Mouse (Mus musculus): ENCODE measurements around the gene Rassf3. TPM values are rescaled to one million over a fixed set of nuclear protein-coding genes. Genes with fewer than 3 reads are reported as not detected.

Rassf3 gene
- total and polyA plus RNA-seq, 2 experiments from 2014 or later = 3.0 to 5.8 TPM

DNA sequence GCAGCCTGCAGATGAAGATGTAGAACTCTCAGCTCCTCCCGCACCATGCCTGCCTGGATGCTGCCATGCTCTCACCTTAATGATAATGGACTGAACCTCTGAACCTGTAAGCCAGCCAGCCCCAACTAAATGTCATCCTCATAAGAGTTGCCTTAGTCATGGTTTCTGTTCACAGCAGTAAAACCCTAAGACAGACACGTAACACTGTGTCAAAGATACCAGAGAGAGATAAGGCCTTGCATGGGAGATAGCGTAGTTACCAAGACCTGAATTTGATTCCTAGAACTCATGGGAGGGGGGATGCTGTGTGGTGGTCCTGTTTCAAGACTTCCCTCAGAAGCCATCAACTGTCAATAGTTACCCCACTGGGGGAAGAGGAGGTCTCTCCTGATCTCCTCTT is 20.6 kb downstream of the Rassf3 start:
- Histone ChIP-seq H3K9me3 (ENCODE audit: low read length) (no peaks in the 10 kb centered on the region), H3K27ac (ENCODE audit: low read depth, low read length) (no peak overlapping the region), H3K4me1 (ENCODE audit: insufficient read depth, low read length) (no peaks in the 10 kb centered on the region), H3K9ac (replicated peaks; ENCODE audit: low read length, poor library complexity, severe bottlenecking) (no peak overlapping the region), H3K4me3 (ENCODE audit: low read depth, low read length) (no peak overlapping the region), H3K4me2 (ENCODE audit: low read depth, low read length, poor library complexity, severe bottlenecking) (no peak overlapping the region), H3K27me3 (ENCODE audit: insufficient read depth, low read length) (no peaks in the 10 kb centered on the region), H3K36me3 (ENCODE audit: insufficient read depth, low read length) (no peaks in the 10 kb centered on the region)
- ATAC-seq (ENCODE audit: low FRiP score) = no peak
- no peak for TF ChIP-seq CTCF (IDR thresholded peaks at IDR 0.05)
- 92% methylated on average over 3 of the region's 3 CpGs for WGBS
- no peak for DNase-seq (ENCODE audit: low spot score)

DNA sequence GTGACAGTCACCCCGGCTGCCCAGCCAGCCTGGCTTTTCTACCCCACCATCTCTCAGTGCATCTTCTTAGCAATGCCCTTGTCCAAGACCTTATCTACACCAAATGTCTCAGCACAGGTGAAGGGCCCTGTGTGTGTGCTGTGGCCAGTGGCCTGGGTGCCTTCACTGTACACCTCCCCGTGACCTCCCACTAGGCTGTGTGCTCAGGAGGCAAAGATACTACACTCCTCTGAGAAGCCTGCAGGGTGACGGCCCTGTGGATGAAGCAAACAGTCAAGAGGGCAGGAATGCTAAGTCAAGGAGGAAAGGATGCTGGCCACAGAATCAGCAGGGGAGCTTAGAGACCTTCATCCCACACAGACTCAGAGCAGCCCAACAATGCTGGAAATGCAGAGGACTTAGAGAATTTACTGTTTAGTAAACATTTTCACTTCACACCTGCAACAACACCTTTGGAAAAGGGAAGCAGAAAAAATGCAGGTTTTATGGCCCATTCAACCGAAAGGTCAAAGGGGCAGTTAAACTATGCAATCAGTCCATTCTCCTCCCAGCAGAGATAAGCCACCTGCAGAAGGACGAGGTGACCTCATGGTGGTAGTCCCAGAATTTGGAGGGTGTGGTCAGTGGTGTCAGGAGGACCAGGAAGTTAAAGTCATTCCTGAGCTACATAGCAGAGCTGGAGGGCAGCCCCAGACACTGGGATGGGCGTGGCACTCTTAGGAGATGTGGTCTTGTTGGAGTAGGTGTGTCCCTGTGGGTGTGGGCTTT is 21.3 kb downstream of the Rassf3 start:
- no peak overlapping the region for H3K4me3 ChIP-seq (ENCODE audit: low read depth, low read length)
- WGBS = 84% methylated on average over 6 of the region's 6 CpGs
- no peaks in the 10 kb centered on the region for H3K4me1 ChIP-seq (ENCODE audit: insufficient read depth, low read length)
- TF ChIP-seq CTCF (IDR thresholded peaks at IDR 0.05) = no peak
- H3K27me3 ChIP-seq (ENCODE audit: insufficient read depth, low read length) = no peaks in the 10 kb centered on the region
- no peak overlapping the region for H3K4me2 ChIP-seq (ENCODE audit: low read depth, low read length, poor library complexity, severe bottlenecking)
- DNase-seq (ENCODE audit: low spot score) (no peak), ATAC-seq (ENCODE audit: low FRiP score) (no peak)
- H3K27ac ChIP-seq (ENCODE audit: low read depth, low read length) = no peak overlapping the region
- no peaks in the 10 kb centered on the region for H3K9me3 ChIP-seq (ENCODE audit: low read length)
- H3K36me3 ChIP-seq (ENCODE audit: insufficient read depth, low read length) = no peaks in the 10 kb centered on the region
- H3K9ac ChIP-seq (replicated peaks; ENCODE audit: low read length, poor library complexity, severe bottlenecking) = no peak overlapping the region

DNA sequence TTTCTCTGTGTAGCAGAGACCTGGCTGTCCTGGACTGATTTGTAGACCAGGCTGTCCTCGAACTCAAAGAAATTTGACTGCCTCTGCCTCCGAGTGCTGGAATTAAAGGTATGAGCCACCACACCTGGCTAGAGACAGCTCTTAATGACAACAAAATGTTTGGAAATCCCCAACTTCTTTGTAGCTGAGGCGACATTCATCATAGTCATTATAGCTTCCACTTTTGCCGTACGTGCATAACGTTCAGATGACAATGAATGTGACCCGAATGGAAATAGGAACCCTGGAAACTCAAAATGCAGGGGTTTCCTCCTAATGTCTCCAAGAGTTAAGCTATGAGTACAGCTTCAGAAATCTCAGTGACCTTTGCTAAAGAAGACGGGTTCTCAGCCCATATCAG is 22.1 kb downstream of the Rassf3 start:
- DNase-seq (ENCODE audit: low spot score) (no peak), ATAC-seq (ENCODE audit: low FRiP score) (no peak)
- no peak for TF ChIP-seq CTCF (IDR thresholded peaks at IDR 0.05)
- Histone ChIP-seq H3K4me2 (ENCODE audit: low read depth, low read length, poor library complexity, severe bottlenecking) (no peak overlapping the region), H3K36me3 (ENCODE audit: insufficient read depth, low read length) (no peaks in the 10 kb centered on the region), H3K4me1 (ENCODE audit: insufficient read depth, low read length) (no peaks in the 10 kb centered on the region), H3K9me3 (ENCODE audit: low read length) (no peaks in the 10 kb centered on the region), H3K9ac (replicated peaks; ENCODE audit: low read length, poor library complexity, severe bottlenecking) (no peak overlapping the region), H3K27ac (ENCODE audit: low read depth, low read length) (no peak overlapping the region), H3K27me3 (ENCODE audit: insufficient read depth, low read length) (no peaks in the 10 kb centered on the region), H3K4me3 (ENCODE audit: low read depth, low read length) (no peak overlapping the region)
- 89% methylated on average over 8 of the region's 8 CpGs for WGBS

DNA sequence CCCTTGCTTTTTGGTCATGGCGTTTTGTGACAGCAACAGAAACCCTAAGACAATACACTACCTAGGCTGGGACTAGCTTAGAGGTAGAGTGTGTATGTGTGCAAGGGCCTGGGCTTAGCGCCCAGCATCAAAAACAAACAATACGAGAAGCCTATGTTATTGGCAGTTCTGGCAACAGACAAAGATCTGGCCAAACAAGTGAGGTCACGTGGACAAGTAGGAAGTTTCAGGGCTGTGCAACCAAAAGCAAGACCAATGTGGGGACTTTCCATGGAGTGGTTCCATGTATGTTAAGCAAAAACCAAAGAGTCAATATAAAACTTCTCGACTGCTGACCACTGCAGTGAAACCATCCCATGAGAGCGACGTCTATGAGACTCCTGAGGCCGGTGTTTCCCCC is 30.3 kb downstream of the Rassf3 start:
- ATAC-seq (ENCODE audit: low FRiP score) = no peak
- WGBS = 90% methylated on average over 8 of the region's 8 CpGs
- Histone ChIP-seq H3K4me2 (ENCODE audit: low read depth, low read length, poor library complexity, severe bottlenecking) (no peak overlapping the region), H3K9ac (replicated peaks; ENCODE audit: low read length, poor library complexity, severe bottlenecking) (no peak overlapping the region), H3K27ac (ENCODE audit: low read depth, low read length) (no peak overlapping the region), H3K9me3 (ENCODE audit: low read length) (no peaks in the 10 kb centered on the region), H3K4me1 (ENCODE audit: insufficient read depth, low read length) (no peaks in the 10 kb centered on the region), H3K36me3 (ENCODE audit: insufficient read depth, low read length) (no peaks in the 10 kb centered on the region), H3K27me3 (ENCODE audit: insufficient read depth, low read length) (no peaks in the 10 kb centered on the region), H3K4me3 (ENCODE audit: low read depth, low read length) (no peak overlapping the region)
- DNase-seq (ENCODE audit: low spot score) = no peak
- TF ChIP-seq CTCF (IDR thresholded peaks at IDR 0.05) = no peak

DNA sequence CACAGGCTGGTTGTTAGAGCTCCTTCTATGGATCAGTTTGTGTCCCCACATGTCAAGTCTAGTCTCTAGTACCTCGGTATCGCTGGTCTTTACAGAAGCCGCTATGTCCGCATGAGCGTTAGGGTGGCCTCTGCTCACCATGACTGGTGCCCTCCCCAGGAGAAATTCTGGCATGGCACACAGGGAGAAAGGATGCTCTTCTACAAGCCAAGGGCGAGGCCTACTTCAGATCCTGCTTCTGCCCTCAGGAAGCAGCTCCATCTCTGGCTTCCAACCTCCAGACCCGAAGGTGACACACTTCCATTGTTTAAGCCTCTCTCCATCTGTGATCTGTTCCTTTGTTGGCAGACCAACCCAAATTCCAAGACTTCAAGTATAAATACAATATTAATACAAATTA is 31.9 kb downstream of the Rassf3 start:
- 91% methylated on average over 7 of the region's 7 CpGs for WGBS
- no peak overlapping the region for H3K27ac ChIP-seq (ENCODE audit: low read depth, low read length)

DNA sequence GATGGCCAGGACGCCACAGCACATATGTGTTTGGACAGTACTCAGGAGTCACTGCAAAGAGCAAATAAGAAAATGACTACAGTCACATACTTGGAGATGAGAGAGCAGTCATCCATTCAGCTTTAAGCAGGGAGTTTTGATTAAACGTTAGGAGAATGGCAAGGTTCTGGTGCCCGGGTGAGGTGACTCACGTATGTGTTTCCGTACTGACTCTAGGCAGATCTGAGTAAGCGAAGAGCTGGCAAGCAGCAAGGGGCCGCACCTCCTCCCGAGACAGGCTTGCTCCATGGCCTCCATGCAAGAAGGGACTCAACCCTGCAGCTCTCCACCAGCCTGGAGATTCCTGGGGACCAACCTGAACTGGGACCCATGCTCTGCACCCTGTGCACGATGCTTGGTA is 32.4 kb downstream of the Rassf3 start:
- WGBS = 90% methylated on average over 9 of the region's 9 CpGs

More for the DNA sequence above, 31.9 kb downstream of the Rassf3 start:
- Histone ChIP-seq H3K36me3 (ENCODE audit: insufficient read depth, low read length) (no peaks in the 10 kb centered on the region), H3K9me3 (ENCODE audit: low read length) (no peaks in the 10 kb centered on the region), H3K27me3 (ENCODE audit: insufficient read depth, low read length) (no peaks in the 10 kb centered on the region), H3K4me1 (ENCODE audit: insufficient read depth, low read length) (no peaks in the 10 kb centered on the region), H3K9ac (replicated peaks; ENCODE audit: low read length, poor library complexity, severe bottlenecking) (no peak overlapping the region), H3K4me3 (ENCODE audit: low read depth, low read length) (no peak overlapping the region), H3K4me2 (ENCODE audit: low read depth, low read length, poor library complexity, severe bottlenecking) (no peak overlapping the region)
- no peak for DNase-seq (ENCODE audit: low spot score)
- ATAC-seq (ENCODE audit: low FRiP score) = no peak
- no peak for TF ChIP-seq CTCF (IDR thresholded peaks at IDR 0.05)

More for the DNA sequence above, 32.4 kb downstream of the Rassf3 start:
- no peaks in the 10 kb centered on the region for H3K4me1 ChIP-seq (ENCODE audit: insufficient read depth, low read length)
- H3K27me3 ChIP-seq (ENCODE audit: insufficient read depth, low read length) = no peaks in the 10 kb centered on the region
- no peaks in the 10 kb centered on the region for H3K36me3 ChIP-seq (ENCODE audit: insufficient read depth, low read length)
- H3K27ac ChIP-seq (ENCODE audit: low read depth, low read length) = no peak overlapping the region
- H3K9me3 ChIP-seq (ENCODE audit: low read length) = no peaks in the 10 kb centered on the region
- no peak overlapping the region for H3K9ac ChIP-seq (replicated peaks; ENCODE audit: low read length, poor library complexity, severe bottlenecking)
- no peak overlapping the region for H3K4me2 ChIP-seq (ENCODE audit: low read depth, low read length, poor library complexity, severe bottlenecking)
- ATAC-seq (ENCODE audit: low FRiP score) (no peak), DNase-seq (ENCODE audit: low spot score) (no peak)
- no peak for TF ChIP-seq CTCF (IDR thresholded peaks at IDR 0.05)
- H3K4me3 ChIP-seq (ENCODE audit: low read depth, low read length) = no peak overlapping the region

Data from midbrain, postnatal 0 days (tissue).